Mouse (Mus musculus) hindbrain, embryonic 15.5 days (tissue): ENCODE measurements at regions not wholly inside any gene's neighbourhood (a gene's known extent, or its start where the extent isn't known, plus 50 kb on each side); places are given as distances from the start of the nearest gene placed in this dataset.
A peak's percentile ranks its signal among the peaks of the same experiment; 100 is the strongest.
"Not testable (repeated sequence)": the region's sequence is repeated elsewhere in the genome, so short reads cannot be mapped to it uniquely, and the experiment has no call there.

ENCODE experiments used
- ATAC-seq: fragments of 200-750 bp; cut with Nextera tagmentation; 2 replicates; pipeline ENCODE4 v1.8.0; 2017; ENCODE audit warnings: low read depth, moderate number of reproducible peaks, moderate TSS enrichment; ENCODE audit not compliant: low FRiP score
- H3K27ac ChIP-seq: fragments of 300-500 bp; sonication (generic); replicated peaks from 2 replicates; pipeline ENCODE4 v1.5.1; 2015; ENCODE audit warnings: mild to moderate bottlenecking, inconsistent platforms
- H3K27me3 ChIP-seq: fragments of 300-500 bp; sonication (generic); 2 replicates; pipeline ENCODE4 v1.6.1; 2015; ENCODE audit warnings: control low read depth, inconsistent platforms
- H3K36me3 ChIP-seq: fragments of 300-500 bp; sonication (generic); 2 replicates; pipeline ENCODE4 v1.6.1; 2015; ENCODE audit warnings: control low read depth, inconsistent platforms
- H3K4me1 ChIP-seq: fragments of 300-500 bp; sonication (generic); replicated peaks from 2 replicates; pipeline ENCODE4 v1.6.1; 2015; ENCODE audit warnings: control low read depth, inconsistent platforms
- H3K4me2 ChIP-seq: fragments of 300-500 bp; sonication (generic); 2 replicates; pipeline ENCODE4 v1.6.1; 2015; ENCODE audit warnings: moderate library complexity, mild to moderate bottlenecking, inconsistent platforms
- H3K4me3 ChIP-seq: fragments of 300-500 bp; sonication (generic); 2 replicates; pipeline ENCODE4 v1.5.1; 2015; ENCODE audit warnings: mild to moderate bottlenecking, inconsistent platforms
- H3K9ac ChIP-seq: fragments of 300-500 bp; sonication (generic); 2 replicates; pipeline ENCODE4 v1.6.1; 2015; ENCODE audit warnings: inconsistent platforms
- H3K9me3 ChIP-seq: fragments of 300-500 bp; sonication (generic); 2 replicates; pipeline ENCODE4 v1.6.1; 2016; ENCODE audit warnings: control low read depth, inconsistent platforms
- WGBS: fragments of 180-500 bp; shearing (Covaris S2); methylation state at CpG from one replicate; pipeline ENCODE4 v1.1.7; 2015; 5-methylcytosine and 5-hydroxymethylcytosine counted together

- ATAC-seq, H3K9ac ChIP-seq, H3K9me3 ChIP-seq, H3K27me3 ChIP-seq, H3K4me2 ChIP-seq, H3K27ac ChIP-seq, H3K36me3 ChIP-seq, H3K4me3 ChIP-seq, H3K4me1 ChIP-seq: not testable (repeated sequence)
- 96% methylated on average over 16 of the region's 16 CpGs for whole genome bisulfite sequencing
Observed at GRCm38 (mm10) chr8:118209301-118209700, 74.2 kb upstream of the Cdh13 start.

GRCm38 (mm10) chr8:118190866-118191265, 92.7 kb upstream of the Cdh13 start:
- Histone ChIP-seq H3K36me3 (no peaks in the 10 kb centered on the region), H3K27ac (no peak overlapping the region), H3K4me3 (no peak overlapping the region), H3K4me2 (no peak overlapping the region), H3K4me1 (0 out of 2 replicates have a peak, but pooled peaks cover 7% of the 10 kb centered on the region), H3K9me3 (no peaks in the 10 kb centered on the region), H3K9ac (no peak overlapping the region), H3K27me3 (no peaks in the 10 kb centered on the region)
- WGBS = 89% methylated on average over 6 of the region's 6 CpGs
- ATAC-seq = no peak

- Histone ChIP-seq H3K9ac (no peak overlapping the region), H3K9me3 (no peaks in the 10 kb centered on the region), H3K4me3 (no peak overlapping the region), H3K4me1 (0 out of 2 replicates have a peak, but pooled peaks cover 7% of the 10 kb centered on the region), H3K27me3 (no peaks in the 10 kb centered on the region), H3K27ac (no peak overlapping the region), H3K36me3 (no peaks in the 10 kb centered on the region), H3K4me2 (no peak overlapping the region)
- no peak for ATAC-seq
- 56% methylated on average over 15 of the region's 15 CpGs for WGBS
Observed at GRCm38 (mm10) chr8:118189226-118189625, 94.3 kb upstream of the Cdh13 start.

GRCm38 (mm10) chr8:118169001-118169413, 114.5 kb upstream of the Cdh13 start:
- Histone ChIP-seq H3K9me3 (no peaks in the 10 kb centered on the region), H3K36me3 (no peaks in the 10 kb centered on the region), H3K4me1 (no peaks in the 10 kb centered on the region), H3K27ac (no peak overlapping the region), H3K4me3 (no peak overlapping the region), H3K4me2 (no peak overlapping the region), H3K9ac (no peak overlapping the region), H3K27me3 (no peaks in the 10 kb centered on the region)
- 25% methylated on average over 7 of the region's 7 CpGs for WGBS
- peak; percentile 27; the same call in 1 of the 2 replicates for ATAC-seq

- H3K9me3 ChIP-seq = no peaks in the 10 kb centered on the region
- H3K27ac ChIP-seq = no peak overlapping the region; the same call in 1 of the 2 replicates
- H3K4me2 ChIP-seq = no peak overlapping the region
- H3K36me3 ChIP-seq = no peaks in the 10 kb centered on the region
- H3K9ac ChIP-seq = no peak overlapping the region
- WGBS = 46% methylated on average over 10 of the region's 10 CpGs
- H3K4me1 ChIP-seq = no peaks in the 10 kb centered on the region; the same call in 1 of the 2 replicates
- ATAC-seq = peak; percentile 66
- no peaks in the 10 kb centered on the region for H3K27me3 ChIP-seq
- H3K4me3 ChIP-seq = no peak overlapping the region
Observed at GRCm38 (mm10) chr8:118162171-118162570, 121.4 kb upstream of the Cdh13 start.

GRCm38 (mm10) chr8:118147359-118148205, 136.0 kb upstream of the Cdh13 start:
- Histone ChIP-seq H3K27ac (peak overlapping the region; percentile 53; the same call in 1 of the 2 replicates), H3K4me1 (peaks cover 13% of the 10 kb centered on the region), H3K36me3 (no peaks in the 10 kb centered on the region), H3K9me3 (no peaks in the 10 kb centered on the region), H3K9ac (no peak overlapping the region), H3K4me3 (no peak overlapping the region), H3K4me2 (no peak overlapping the region), H3K27me3 (no peaks in the 10 kb centered on the region)
- 24% methylated on average over 10 of the region's 10 CpGs for WGBS
- ATAC-seq = no peak

GRCm38 (mm10) chr8:118144546-118144945, 139.0 kb upstream of the Cdh13 start:
- 0 out of 2 replicates have a peak, but pooled peaks have one; percentile 15 for ATAC-seq
- Histone ChIP-seq H3K27me3 (no peaks in the 10 kb centered on the region), H3K9ac (no peak overlapping the region), H3K4me3 (no peak overlapping the region), H3K9me3 (no peaks in the 10 kb centered on the region), H3K36me3 (no peaks in the 10 kb centered on the region), H3K4me2 (no peak overlapping the region), H3K27ac (no peak overlapping the region), H3K4me1 (peaks cover 13% of the 10 kb centered on the region)
- 51% methylated on average over 5 of the region's 5 CpGs for WGBS

- Histone ChIP-seq H3K4me1 (peaks cover 8% of the 10 kb centered on the region), H3K36me3 (no peaks in the 10 kb centered on the region), H3K27me3 (no peaks in the 10 kb centered on the region), H3K4me3 (no peak overlapping the region), H3K9me3 (no peaks in the 10 kb centered on the region), H3K27ac (no peak overlapping the region), H3K4me2 (no peak overlapping the region), H3K9ac (no peak overlapping the region)
- WGBS = 85% methylated on average over 8 of the region's 8 CpGs
- no peak for ATAC-seq
Observed at GRCm38 (mm10) chr8:118142311-118142710, 141.2 kb upstream of the Cdh13 start.

GRCm38 (mm10) chr8:118139928-118140327, 143.6 kb upstream of the Cdh13 start:
- H3K9me3 ChIP-seq = no peaks in the 10 kb centered on the region
- H3K36me3 ChIP-seq = no peaks in the 10 kb centered on the region
- no peak for ATAC-seq
- H3K4me2 ChIP-seq = no peak overlapping the region
- H3K4me3 ChIP-seq = no peak overlapping the region
- no peaks in the 10 kb centered on the region for H3K27me3 ChIP-seq
- WGBS = 71% methylated on average over 6 of the region's 6 CpGs
- H3K9ac ChIP-seq = no peak overlapping the region
- H3K27ac ChIP-seq = no peak overlapping the region
- H3K4me1 ChIP-seq = peaks cover 3% of the 10 kb centered on the region; the same call in 1 of the 2 replicates

- H3K4me2 ChIP-seq = no peak overlapping the region
- H3K27ac ChIP-seq = no peak overlapping the region
- no peaks in the 10 kb centered on the region for H3K9me3 ChIP-seq
- H3K9ac ChIP-seq = no peak overlapping the region
- H3K4me3 ChIP-seq = no peak overlapping the region
- H3K36me3 ChIP-seq = no peaks in the 10 kb centered on the region
- no peaks in the 10 kb centered on the region for H3K27me3 ChIP-seq
- WGBS = 80% methylated on average over 3 of the region's 3 CpGs
- H3K4me1 ChIP-seq = no peaks in the 10 kb centered on the region
- no peak for ATAC-seq
Observed at GRCm38 (mm10) chr8:118137846-118138245, 145.7 kb upstream of the Cdh13 start.

GRCm38 (mm10) chr8:118124993-118125392, 158.5 kb upstream of the Cdh13 start:
- Histone ChIP-seq H3K4me2 (no peak overlapping the region), H3K36me3 (no peaks in the 10 kb centered on the region), H3K27ac (no peak overlapping the region), H3K4me3 (no peak overlapping the region), H3K4me1 (no peaks in the 10 kb centered on the region), H3K27me3 (no peaks in the 10 kb centered on the region), H3K9ac (no peak overlapping the region), H3K9me3 (0 out of 2 replicates have a peak, but pooled peaks cover 3% of the 10 kb centered on the region)
- no peak for ATAC-seq
- WGBS = 73% methylated on average over 7 of the region's 7 CpGs

- H3K36me3 ChIP-seq = no peaks in the 10 kb centered on the region
- no peak overlapping the region for H3K9ac ChIP-seq
- H3K27ac ChIP-seq = no peak overlapping the region
- no peaks in the 10 kb centered on the region for H3K9me3 ChIP-seq
- H3K4me2 ChIP-seq = no peak overlapping the region
- H3K4me3 ChIP-seq = no peak overlapping the region
- ATAC-seq = peak; percentile 48; the same call in 1 of the 2 replicates
- 52% methylated on average over 8 of the region's 8 CpGs for WGBS
- 0 out of 2 replicates have a peak, but pooled peaks cover 4% of the 10 kb centered on the region for H3K4me1 ChIP-seq
- no peaks in the 10 kb centered on the region for H3K27me3 ChIP-seq
Observed at GRCm38 (mm10) chr8:118114253-118114652, 169.3 kb upstream of the Cdh13 start.
